Mouse (Mus musculus): ENCODE measurements around the gene BC034090. TPM values are rescaled to one million over a fixed set of nuclear protein-coding genes. Genes with fewer than 3 reads are reported as not detected.
A peak's percentile ranks its signal among the peaks of the same experiment; 100 is the strongest.

BC034090 gene
- polyA plus RNA-seq, 1 experiment from 2014 or later: 6.8 TPM

DNA sequence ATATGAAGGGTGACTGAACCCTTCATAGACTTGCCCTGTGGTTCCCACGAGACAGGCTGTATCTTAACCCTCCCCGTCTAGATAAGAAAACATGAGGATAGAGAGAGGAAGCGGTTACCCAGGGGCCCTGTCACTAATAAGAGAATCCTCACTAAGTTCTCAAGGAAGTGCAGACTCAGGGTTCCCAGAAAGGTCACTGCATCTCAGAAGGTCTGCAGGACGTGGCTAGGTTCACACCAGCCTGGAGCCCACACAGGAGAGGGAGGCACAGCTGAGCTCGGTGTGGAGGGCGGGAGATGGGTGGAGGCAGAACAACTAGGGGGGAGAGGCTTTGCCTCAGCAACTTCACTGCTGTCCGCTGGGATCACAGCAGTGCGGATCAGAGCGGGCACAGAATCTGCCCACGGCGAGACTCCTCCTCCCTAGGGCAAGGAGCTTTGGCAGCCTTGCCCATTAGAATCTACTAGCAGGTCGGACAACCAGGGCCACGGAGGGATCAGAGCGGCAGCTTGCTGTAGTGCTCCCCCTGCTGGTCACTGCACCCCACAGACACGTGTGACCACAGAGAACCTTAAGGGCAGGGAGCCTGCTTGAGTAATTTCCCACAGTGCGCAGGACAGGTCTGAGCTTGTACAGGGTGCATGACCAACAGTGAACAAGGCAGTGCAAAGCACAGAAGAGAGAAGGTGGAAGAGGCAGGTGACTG lies 20.2 kb downstream of the BC034090 start:
- H3K36me3 ChIP-seq: peaks cover 37% of the 10 kb centered on the region
- H3K9me3 ChIP-seq (replicated peaks): no peaks in the 10 kb centered on the region
- 31% methylated on average over 16 of the region's 16 CpGs for WGBS
- H3K27ac ChIP-seq: peak overlapping the region; percentile 38; the same call in 1 of the 2 replicates
- H3K27me3 ChIP-seq (ENCODE audit: low read depth, poor library complexity, severe bottlenecking): no peaks in the 10 kb centered on the region
- DNase-seq (ENCODE audit: low spot score): peak; percentile 92
- H3K4me1 ChIP-seq: peaks cover 35% of the 10 kb centered on the region
- H3K4me3 ChIP-seq: no peak overlapping the region

DNA sequence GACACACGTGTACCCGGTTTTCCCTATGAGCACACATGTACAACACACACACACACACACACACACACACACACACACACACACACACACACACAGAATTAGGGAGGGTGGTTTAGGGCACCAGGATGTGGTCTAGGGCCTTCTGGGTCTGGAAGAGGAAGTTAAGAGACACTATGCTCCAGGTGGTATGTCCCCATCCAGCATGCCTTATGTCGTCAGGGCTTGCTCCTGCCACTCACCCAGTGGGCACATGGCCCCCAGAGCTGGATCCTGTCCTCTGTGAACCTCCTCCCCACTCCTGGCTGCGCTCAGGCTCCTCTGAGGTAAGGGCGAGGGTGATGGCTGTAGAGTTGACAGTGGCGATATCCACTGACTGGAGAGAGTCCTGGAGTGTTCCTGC lies 21.2 kb downstream of the BC034090 start:
- no peaks in the 10 kb centered on the region for H3K27me3 ChIP-seq (ENCODE audit: low read depth, poor library complexity, severe bottlenecking)
- no peak overlapping the region for H3K4me3 ChIP-seq
- DNase-seq (ENCODE audit: low spot score): no peak
- no peaks in the 10 kb centered on the region for H3K9me3 ChIP-seq (replicated peaks)
- H3K4me1 ChIP-seq: peaks cover 25% of the 10 kb centered on the region
- peaks cover 39% of the 10 kb centered on the region for H3K36me3 ChIP-seq
- WGBS: 94% methylated on average over 6 of the region's 6 CpGs
- H3K27ac ChIP-seq: no peak overlapping the region

DNA sequence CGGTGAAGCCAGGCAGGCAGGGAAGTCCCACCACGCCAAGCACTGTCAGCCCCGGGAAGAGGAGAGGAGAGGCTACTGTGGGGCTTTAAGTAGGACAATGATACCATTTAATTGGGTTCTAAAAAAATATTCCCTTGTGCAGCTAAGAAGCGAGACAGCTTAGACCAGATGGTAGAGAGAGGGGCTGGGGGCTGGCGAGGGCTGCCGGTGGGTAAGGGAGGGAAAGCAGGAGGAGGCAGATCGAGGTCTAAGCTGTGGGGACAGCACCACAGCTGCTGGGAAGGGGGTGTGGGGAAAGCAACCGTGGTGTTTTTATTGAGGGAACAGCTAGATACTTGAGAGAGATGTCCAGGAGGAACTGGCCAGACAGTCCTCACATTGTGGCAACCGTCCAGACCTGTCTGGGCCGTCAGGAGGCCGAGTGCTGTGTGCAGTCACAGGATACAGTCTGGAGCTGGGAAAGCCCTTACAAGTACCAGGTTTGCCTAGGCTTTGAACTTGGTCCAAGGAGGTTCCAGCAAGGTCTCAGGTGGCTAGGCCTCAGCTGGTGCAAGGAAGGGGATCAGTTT lies 22.1 kb downstream of the BC034090 start:
- Histone ChIP-seq H3K27me3 (ENCODE audit: low read depth, poor library complexity, severe bottlenecking) (no peaks in the 10 kb centered on the region), H3K9me3 (replicated peaks) (no peaks in the 10 kb centered on the region), H3K27ac (no peak overlapping the region; the same call in 1 of the 2 replicates), H3K4me1 (peaks cover 22% of the 10 kb centered on the region), H3K36me3 (peaks cover 44% of the 10 kb centered on the region), H3K4me3 (no peak overlapping the region)
- WGBS: 83% methylated on average over 11 of the region's 11 CpGs
- DNase-seq (ENCODE audit: low spot score): no peak

DNA sequence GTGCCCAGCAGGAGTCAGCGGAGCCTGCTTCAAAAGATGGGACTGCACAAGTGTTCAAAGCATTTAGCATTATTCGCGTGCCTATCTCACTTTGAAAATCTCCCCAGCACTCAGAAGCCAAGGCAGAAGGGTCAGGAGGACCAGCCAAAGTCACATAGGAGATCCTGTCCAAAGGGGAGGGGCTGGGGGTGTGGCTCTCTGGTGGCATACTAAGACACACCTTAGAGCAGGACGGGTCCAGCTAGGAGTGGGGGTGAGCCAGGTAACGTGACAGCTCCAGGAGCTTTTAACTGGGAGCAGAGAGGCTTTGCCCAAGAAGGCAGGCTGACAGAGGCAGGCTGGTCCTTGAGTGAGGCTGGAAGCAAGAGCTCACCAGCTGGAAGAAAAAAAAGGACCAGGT lies 25.3 kb downstream of the BC034090 start:
- H3K36me3 ChIP-seq: peaks cover 30% of the 10 kb centered on the region
- H3K27ac ChIP-seq: no peak overlapping the region
- no peak overlapping the region for H3K4me3 ChIP-seq
- H3K9me3 ChIP-seq (replicated peaks): no peaks in the 10 kb centered on the region
- no peak for DNase-seq (ENCODE audit: low spot score)
- peaks cover 38% of the 10 kb centered on the region for H3K4me1 ChIP-seq
- H3K27me3 ChIP-seq (ENCODE audit: low read depth, poor library complexity, severe bottlenecking): no peaks in the 10 kb centered on the region
- WGBS: 76% methylated on average over 5 of the region's 5 CpGs

DNA sequence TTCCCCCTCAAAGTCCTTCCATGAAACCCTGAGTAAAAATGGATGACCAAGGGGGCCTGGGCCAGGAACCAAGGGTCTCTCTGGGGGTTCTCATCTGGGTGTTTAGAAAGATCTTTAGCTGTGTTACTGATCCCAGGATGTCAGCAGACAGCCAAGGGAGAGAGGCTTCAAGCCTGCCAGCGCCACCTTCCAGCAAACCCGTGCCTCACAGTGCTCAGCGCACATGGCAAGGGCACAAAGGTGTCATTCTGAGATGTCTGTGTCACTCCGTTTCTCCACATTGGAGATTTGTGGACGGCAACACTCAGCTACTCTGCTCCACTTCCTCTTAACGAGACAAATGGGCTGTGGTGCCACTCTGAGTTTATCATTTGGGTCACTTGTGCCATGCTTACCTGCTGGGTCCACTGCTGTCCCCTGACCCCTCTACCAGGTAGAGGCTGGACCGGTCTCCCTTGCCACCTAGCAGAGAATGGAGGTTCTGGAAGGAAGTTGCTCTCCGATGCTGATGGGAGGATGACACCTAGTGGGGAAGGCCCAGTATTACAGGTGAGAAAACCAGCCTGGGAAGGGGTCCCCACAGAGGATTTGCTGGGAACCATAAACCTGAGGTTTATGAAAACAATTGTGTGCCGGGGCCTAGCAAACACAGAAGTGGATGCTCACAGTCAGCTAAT lies 26.2 kb downstream of the BC034090 start:
- peak overlapping the region; percentile 94 for H3K27ac ChIP-seq
- peaks cover 25% of the 10 kb centered on the region for H3K36me3 ChIP-seq
- H3K4me3 ChIP-seq: no peak overlapping the region
- peaks cover 45% of the 10 kb centered on the region for H3K4me1 ChIP-seq
- H3K9me3 ChIP-seq (replicated peaks): no peaks in the 10 kb centered on the region
- H3K27me3 ChIP-seq (ENCODE audit: low read depth, poor library complexity, severe bottlenecking): no peaks in the 10 kb centered on the region
- 57% methylated on average over 9 of the region's 9 CpGs for WGBS
- peak; percentile 77 for DNase-seq (ENCODE audit: low spot score)

DNA sequence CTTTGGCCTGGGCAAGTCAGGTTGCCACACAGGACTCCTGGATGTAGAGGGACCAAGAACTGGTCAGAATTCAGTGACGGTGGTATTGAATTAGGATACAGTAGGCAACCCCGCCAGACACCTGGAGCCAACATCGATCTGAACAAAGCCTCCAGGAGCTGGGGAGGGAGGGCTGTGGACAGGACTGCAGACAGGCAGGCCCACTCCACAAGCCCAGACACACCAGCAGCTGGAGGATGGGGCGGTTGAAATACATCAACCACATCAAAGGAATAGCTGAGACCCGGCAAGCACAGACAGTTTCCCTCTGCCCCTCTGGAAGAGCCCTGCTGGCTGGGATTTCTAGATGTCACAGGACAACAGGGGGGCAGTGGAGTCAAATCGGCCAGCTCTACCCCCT lies 27.4 kb downstream of the BC034090 start:
- no peak overlapping the region for H3K4me3 ChIP-seq
- H3K27ac ChIP-seq: peak overlapping the region; percentile 94
- no peaks in the 10 kb centered on the region for H3K9me3 ChIP-seq (replicated peaks)
- H3K27me3 ChIP-seq (ENCODE audit: low read depth, poor library complexity, severe bottlenecking): no peaks in the 10 kb centered on the region
- 42% methylated on average over 6 of the region's 6 CpGs for WGBS
- peaks cover 57% of the 10 kb centered on the region for H3K4me1 ChIP-seq
- H3K36me3 ChIP-seq: peaks cover 22% of the 10 kb centered on the region
- no peak for DNase-seq (ENCODE audit: low spot score)

DNA sequence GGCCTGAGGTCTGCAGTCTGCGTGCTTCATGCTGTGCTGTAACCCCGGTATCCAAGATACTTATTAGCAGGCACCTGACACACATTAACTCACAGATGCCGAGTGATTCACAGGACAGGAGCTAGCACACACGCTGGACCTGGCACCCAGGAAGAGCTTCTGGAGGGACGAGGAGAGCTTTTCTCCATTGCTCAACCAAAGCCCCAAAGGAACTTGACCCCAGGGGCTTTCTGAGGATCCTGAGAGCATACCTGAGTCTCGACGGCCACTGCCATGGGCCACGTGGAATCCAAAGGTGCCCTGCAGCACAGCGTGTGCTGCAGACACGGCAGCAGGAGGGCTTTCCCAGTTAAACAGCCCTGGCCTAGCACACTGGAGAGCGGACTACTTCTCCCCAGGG lies 27.9 kb downstream of the BC034090 start:
- Histone ChIP-seq H3K9me3 (replicated peaks) (no peaks in the 10 kb centered on the region), H3K4me3 (no peak overlapping the region), H3K27me3 (ENCODE audit: low read depth, poor library complexity, severe bottlenecking) (no peaks in the 10 kb centered on the region), H3K27ac (peak overlapping the region; percentile 94), H3K36me3 (peaks cover 22% of the 10 kb centered on the region), H3K4me1 (peaks cover 62% of the 10 kb centered on the region)
- WGBS: 79% methylated on average over 11 of the region's 11 CpGs
- no peak for DNase-seq (ENCODE audit: low spot score)

DNA sequence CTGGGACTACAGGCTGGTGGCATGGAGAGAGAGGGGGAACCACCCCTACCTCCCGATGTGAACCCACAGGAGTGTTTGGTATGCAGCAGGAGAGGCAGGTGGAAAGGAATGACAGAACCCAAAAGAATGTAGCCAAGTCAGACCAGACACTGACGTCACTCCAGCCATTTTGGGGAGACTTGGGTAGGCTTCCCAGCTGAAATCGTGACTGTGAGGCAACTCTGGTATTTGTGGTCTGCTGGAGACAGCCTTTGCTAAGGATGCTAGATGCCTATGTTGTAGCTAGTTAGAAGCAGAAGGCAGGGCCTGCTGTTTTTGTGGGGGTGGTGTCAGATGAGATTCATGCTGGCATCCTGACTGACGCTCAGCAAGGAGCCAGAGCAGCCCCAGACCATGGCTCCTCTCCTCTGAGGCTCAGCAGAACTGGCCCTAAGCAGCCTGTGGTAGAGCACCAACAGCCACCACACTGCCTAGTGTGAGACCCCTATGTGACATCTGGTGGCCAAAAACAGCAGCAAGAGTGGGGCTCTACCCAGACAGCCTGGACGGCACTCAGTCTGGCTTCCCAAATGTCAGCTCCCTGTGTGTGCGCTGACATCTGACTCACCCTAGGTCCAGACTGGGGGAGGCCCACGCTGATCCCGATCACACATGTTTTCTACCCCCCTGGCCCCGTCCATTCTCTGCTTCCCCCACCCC lies 29.0 kb downstream of the BC034090 start:
- H3K9me3 ChIP-seq (replicated peaks): no peaks in the 10 kb centered on the region
- peaks cover 73% of the 10 kb centered on the region for H3K4me1 ChIP-seq
- peak overlapping the region; percentile 94 for H3K27ac ChIP-seq
- no peak overlapping the region for H3K4me3 ChIP-seq
- 49% methylated on average over 9 of the region's 9 CpGs for WGBS
- no peak for DNase-seq (ENCODE audit: low spot score)
- no peaks in the 10 kb centered on the region for H3K27me3 ChIP-seq (ENCODE audit: low read depth, poor library complexity, severe bottlenecking)
- H3K36me3 ChIP-seq: peaks cover 19% of the 10 kb centered on the region

DNA sequence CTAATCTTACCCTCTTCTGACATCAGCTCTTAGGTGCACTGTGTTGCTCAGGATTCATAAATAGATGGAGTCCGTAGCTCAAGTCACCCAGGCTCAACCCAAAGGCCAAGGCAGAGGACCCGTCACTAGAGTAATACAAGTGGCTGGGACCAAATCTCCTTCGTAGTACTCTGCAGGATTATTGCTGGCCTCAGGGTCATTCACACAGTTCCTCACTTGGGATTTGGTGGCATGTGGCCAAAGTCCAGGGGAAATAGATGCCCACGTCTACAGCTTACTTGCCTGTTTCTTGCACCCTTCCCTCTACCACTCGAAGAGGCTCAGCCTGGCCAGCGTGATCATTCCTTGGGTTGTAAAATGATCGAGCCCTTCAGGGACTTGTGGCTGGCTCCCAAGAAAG lies 30.3 kb downstream of the BC034090 start:
- Histone ChIP-seq H3K4me1 (peaks cover 79% of the 10 kb centered on the region), H3K27ac (peak overlapping the region; percentile 94), H3K9me3 (replicated peaks) (no peaks in the 10 kb centered on the region), H3K36me3 (peaks cover 19% of the 10 kb centered on the region), H3K4me3 (no peak overlapping the region), H3K27me3 (ENCODE audit: low read depth, poor library complexity, severe bottlenecking) (no peaks in the 10 kb centered on the region)
- DNase-seq (ENCODE audit: low spot score): no peak
- 82% methylated on average over 7 of the region's 7 CpGs for WGBS

DNA sequence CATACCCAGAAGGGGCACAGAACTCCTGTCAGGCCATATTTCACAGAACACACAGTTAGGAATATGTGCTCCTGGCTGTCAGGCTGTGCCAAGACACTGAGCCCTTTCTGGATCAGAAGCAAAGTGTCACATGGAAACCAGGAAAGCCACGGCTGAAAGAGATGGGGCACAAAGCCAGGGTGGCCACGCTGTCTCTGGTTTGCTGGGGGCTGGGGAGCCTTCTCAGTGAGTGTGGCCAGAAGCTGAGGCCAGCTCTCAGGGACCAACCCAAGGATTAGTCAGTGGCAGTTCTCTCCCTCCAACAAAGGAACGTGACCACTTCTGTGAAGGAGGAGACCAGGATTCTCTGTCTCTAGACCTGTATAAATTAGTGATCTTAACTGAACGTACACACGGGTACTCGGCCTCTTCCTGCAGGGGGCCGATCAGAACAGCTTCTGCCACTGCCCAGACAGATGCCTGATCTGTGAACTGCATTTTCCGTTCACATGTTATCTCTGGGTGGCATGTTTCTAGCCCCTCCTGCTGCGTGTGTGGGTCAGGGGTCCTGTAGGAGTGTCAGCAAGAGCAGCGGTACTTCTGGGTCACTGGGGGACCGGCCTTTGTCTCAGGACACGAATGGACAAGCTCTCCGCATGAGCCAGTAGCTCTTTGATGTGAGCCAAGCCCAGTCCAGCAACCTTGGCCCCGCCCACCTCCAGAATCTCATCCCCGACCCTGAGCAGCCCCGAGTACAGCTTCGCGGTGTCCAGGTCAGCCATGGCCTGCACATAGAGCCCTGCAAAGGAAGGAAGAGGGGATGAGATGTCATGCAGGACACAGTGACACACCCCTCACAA lies 31.1 kb downstream of the BC034090 start:
- Histone ChIP-seq H3K9me3 (replicated peaks) (no peaks in the 10 kb centered on the region), H3K4me3 (0 out of 2 replicates have a peak overlapping the region, but pooled peaks have one; percentile 7), H3K27ac (peak overlapping the region; percentile 94), H3K36me3 (peaks cover 22% of the 10 kb centered on the region), H3K27me3 (ENCODE audit: low read depth, poor library complexity, severe bottlenecking) (no peaks in the 10 kb centered on the region), H3K4me1 (peaks cover 79% of the 10 kb centered on the region)
- peak; percentile 67 for DNase-seq (ENCODE audit: low spot score)
- WGBS: 31% methylated on average over 18 of the region's 18 CpGs

DNA sequence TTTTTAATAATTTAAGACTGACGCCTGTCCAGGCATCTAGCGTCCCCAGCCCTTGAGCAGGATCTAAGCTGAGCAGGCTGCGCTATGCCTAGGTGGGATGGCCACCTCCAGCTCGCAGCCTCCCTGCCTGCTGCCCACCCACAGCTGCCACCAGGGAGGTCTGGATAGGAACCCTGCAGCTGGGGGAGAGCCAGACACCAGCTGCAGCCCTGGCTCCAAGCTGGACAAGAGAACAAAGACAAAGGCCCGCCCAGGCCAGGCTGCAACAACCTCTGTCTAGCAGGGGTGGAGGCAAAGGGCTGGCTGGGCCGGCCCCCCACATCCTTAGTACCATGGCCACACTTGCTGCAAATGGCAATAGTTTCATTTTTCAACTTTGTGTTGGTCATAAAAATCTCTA lies 31.8 kb downstream of the BC034090 start:
- WGBS: 15% methylated on average over 6 of the region's 6 CpGs

DNA sequence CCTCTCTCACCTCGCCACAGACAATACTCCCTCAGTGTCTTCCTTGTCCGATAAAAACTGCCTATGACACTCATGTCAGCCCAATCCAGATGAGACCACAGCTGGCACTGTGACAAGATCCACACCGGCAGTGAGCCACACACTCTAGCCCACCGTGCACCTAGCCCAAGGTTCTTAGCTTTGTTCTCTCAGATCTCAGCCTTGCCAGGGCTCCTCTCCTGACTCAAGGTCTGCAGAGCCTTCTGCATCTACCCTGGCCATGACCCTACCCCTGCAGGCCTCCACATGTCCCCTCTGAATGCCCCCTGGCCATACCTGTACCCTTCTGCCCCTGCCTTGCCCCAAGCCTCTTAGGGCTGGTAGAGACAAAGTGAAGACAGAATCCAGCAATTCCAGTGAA lies 32.2 kb downstream of the BC034090 start:
- H3K27me3 ChIP-seq (ENCODE audit: low read depth, poor library complexity, severe bottlenecking): no peaks in the 10 kb centered on the region
- H3K4me1 ChIP-seq: peaks cover 74% of the 10 kb centered on the region
- WGBS: 76% methylated on average over 4 of the region's 4 CpGs
- H3K36me3 ChIP-seq: peaks cover 18% of the 10 kb centered on the region
- peak overlapping the region; percentile 94 for H3K27ac ChIP-seq
- no peak for DNase-seq (ENCODE audit: low spot score)
- H3K4me3 ChIP-seq: 0 out of 2 replicates have a peak overlapping the region, but pooled peaks have one; percentile 7
- no peaks in the 10 kb centered on the region for H3K9me3 ChIP-seq (replicated peaks)

More for the DNA sequence above, 31.8 kb downstream of the BC034090 start:
- Histone ChIP-seq H3K27ac (peak overlapping the region; percentile 94), H3K4me1 (peaks cover 78% of the 10 kb centered on the region), H3K36me3 (peaks cover 18% of the 10 kb centered on the region), H3K27me3 (ENCODE audit: low read depth, poor library complexity, severe bottlenecking) (no peaks in the 10 kb centered on the region), H3K4me3 (0 out of 2 replicates have a peak overlapping the region, but pooled peaks have one; percentile 7), H3K9me3 (replicated peaks) (no peaks in the 10 kb centered on the region)
- DNase-seq (ENCODE audit: low spot score): peak; percentile 88

Measured in limb, embryonic 10.5 days (tissue).